Mouse (Mus musculus) forebrain, embryonic 10.5 days (tissue): ENCODE data around the gene Hamp. TPM values are rescaled to one million over a fixed set of nuclear protein-coding genes. Genes with fewer than 3 reads are reported as not detected.
A peak's percentile ranks its signal among the peaks of the same experiment; 100 is the strongest.

ENCODE experiments used
- DNase-seq: peaks from one replicate; pipeline ENCODE4 v3.0.0-alpha.2; 2017; ENCODE audit warnings: low spot score; ENCODE audit errors: extremely low spot score
- H3K27ac ChIP-seq: fragments of 300-500 bp; sonication (generic); 2 replicates; pipeline ENCODE4 v1.5.1; 2016; ENCODE audit warnings: mild to moderate bottlenecking
- H3K27me3 ChIP-seq: fragments of 300-500 bp; sonication (generic); 2 replicates; pipeline ENCODE4 v1.6.1; 2016; ENCODE audit warnings: mild to moderate bottlenecking; ENCODE audit not compliant: poor library complexity, severe bottlenecking
- H3K36me3 ChIP-seq: fragments of 300-500 bp; sonication (generic); replicated peaks from 2 replicates; pipeline ENCODE4 v1.6.1; 2016; ENCODE audit warnings: mild to moderate bottlenecking, moderate library complexity
- H3K4me1 ChIP-seq: fragments of 300-500 bp; sonication (generic); 2 replicates; pipeline ENCODE4 v1.6.1; 2016
- H3K4me3 ChIP-seq: fragments of 300-500 bp; sonication (generic); 2 replicates; pipeline ENCODE4 v1.5.1; 2016; ENCODE audit warnings: mild to moderate bottlenecking, moderate library complexity
- H3K9me3 ChIP-seq: fragments of 300-500 bp; sonication (generic); 2 replicates; pipeline ENCODE4 v1.6.1; 2016; ENCODE audit warnings: mild to moderate bottlenecking, moderate library complexity
- WGBS: fragments of 180-500 bp; shearing (Covaris S2); methylation state at CpG from one replicate; pipeline ENCODE4 v1.1.7; 2016; 5-methylcytosine and 5-hydroxymethylcytosine counted together
- polyA plus RNA-seq: library from polyadenylated mRNA; unstranded; fragments of >200 nt; fragmentation: Nextera tagmentation; extraction: Ambion mirVana; gene quantifications from 2 replicates; pipeline ENCODE4 v1.2.1, GENCODE M21; 2016

The Hamp gene
- polyA plus RNA-seq, 1 experiment from 2014 or later, result not detected

- 47% methylated on average over 4 of the region's 4 CpGs for WGBS
Observed at GRCm38 (mm10) chr7:30917219-30917618, 26.6 kb downstream of the Hamp start.

GRCm38 (mm10) chr7:30916713-30917112, 27.1 kb downstream of the Hamp start:
- no peak overlapping the region for H3K27ac ChIP-seq
- DNase-seq, result no peak
- H3K4me1 ChIP-seq, result peaks cover 14% of the 10 kb centered on the region
- 17% methylated on average over 6 of the region's 6 CpGs for WGBS
- H3K36me3 ChIP-seq, result no peaks in the 10 kb centered on the region
- H3K27me3 ChIP-seq, result no peaks in the 10 kb centered on the region
- H3K9me3 ChIP-seq, result no peaks in the 10 kb centered on the region
- H3K4me3 ChIP-seq, result no peak overlapping the region

More at GRCm38 (mm10) chr7:30917219-30917618, 26.6 kb downstream of the Hamp start:
- Histone ChIP-seq H3K36me3 (no peaks in the 10 kb centered on the region), H3K27ac (no peak overlapping the region), H3K4me3 (no peak overlapping the region), H3K4me1 (peaks cover 14% of the 10 kb centered on the region), H3K27me3 (no peaks in the 10 kb centered on the region), H3K9me3 (no peaks in the 10 kb centered on the region)
- DNase-seq, result no peak

- Histone ChIP-seq H3K4me1 (peaks cover 14% of the 10 kb centered on the region), H3K27me3 (no peaks in the 10 kb centered on the region), H3K4me3 (no peak within 1 kb of the TSS), H3K9me3 (no peaks in the 10 kb centered on the region), H3K36me3 (no peaks in the 10 kb centered on the region), H3K27ac (no peak within 1 kb of the TSS)
- no peak for DNase-seq
- 72% methylated on average over 8 of the region's 8 CpGs for WGBS
Observed at GRCm38 (mm10) chr7:30914732-30915131, 29.1 kb downstream of the Hamp start, which contains the start of gene Mag. TSS of gene Mag (minus strand) at chr7:30914873.

- DNase-seq, result no peak
- Histone ChIP-seq H3K4me3 (no peak overlapping the region), H3K36me3 (no peaks in the 10 kb centered on the region), H3K4me1 (peaks cover 14% of the 10 kb centered on the region), H3K9me3 (no peaks in the 10 kb centered on the region), H3K27me3 (peaks cover 18% of the 10 kb centered on the region; the same call in 1 of the 2 replicates), H3K27ac (no peak overlapping the region)
- 84% methylated on average over 6 of the region's 6 CpGs for WGBS
Observed at GRCm38 (mm10) chr7:30909773-30910172, 34.1 kb downstream of the Hamp start.

- Histone ChIP-seq H3K4me3 (peak overlapping the region; percentile 49), H3K27ac (no peak overlapping the region), H3K27me3 (peaks cover 18% of the 10 kb centered on the region; the same call in 1 of the 2 replicates), H3K36me3 (no peaks in the 10 kb centered on the region), H3K4me1 (peaks cover 13% of the 10 kb centered on the region), H3K9me3 (no peaks in the 10 kb centered on the region)
- DNase-seq, result no peak
- WGBS, result 25% methylated on average over 16 of the region's 17 CpGs
Observed at GRCm38 (mm10) chr7:30908992-30909431, 34.8 kb downstream of the Hamp start.

GRCm38 (mm10) chr7:30908277-30908991, 35.4 kb downstream of the Hamp start:
- Histone ChIP-seq H3K9me3 (no peaks in the 10 kb centered on the region), H3K4me3 (peak overlapping the region; percentile 49), H3K36me3 (no peaks in the 10 kb centered on the region), H3K4me1 (peaks cover 13% of the 10 kb centered on the region), H3K27ac (no peak overlapping the region), H3K27me3 (peaks cover 18% of the 10 kb centered on the region; the same call in 1 of the 2 replicates)
- WGBS, result under 1% methylated on average over 24 of the region's 26 CpGs
- DNase-seq, result peak; percentile 60

- Histone ChIP-seq H3K9me3 (no peaks in the 10 kb centered on the region), H3K27ac (no peak overlapping the region), H3K4me1 (peaks cover 17% of the 10 kb centered on the region), H3K4me3 (no peak overlapping the region), H3K36me3 (no peaks in the 10 kb centered on the region), H3K27me3 (peaks cover 14% of the 10 kb centered on the region; the same call in 1 of the 2 replicates)
- 57% methylated on average over 4 of the region's 4 CpGs for WGBS
- no peak for DNase-seq
Observed at GRCm38 (mm10) chr7:30904042-30904441, 39.8 kb downstream of the Hamp start.

- no peak overlapping the region for H3K27ac ChIP-seq
- no peaks in the 10 kb centered on the region for H3K36me3 ChIP-seq
- 92% methylated on average over 3 of the region's 3 CpGs for WGBS
- H3K9me3 ChIP-seq, result no peaks in the 10 kb centered on the region
- H3K4me3 ChIP-seq, result no peak overlapping the region
- no peaks in the 10 kb centered on the region for H3K27me3 ChIP-seq
- H3K4me1 ChIP-seq, result peaks cover 20% of the 10 kb centered on the region
- no peak for DNase-seq
Observed at GRCm38 (mm10) chr7:30895217-30895616, 48.6 kb downstream of the Hamp start.

- DNase-seq, result no peak
- no peaks in the 10 kb centered on the region for H3K27me3 ChIP-seq
- no peaks in the 10 kb centered on the region for H3K9me3 ChIP-seq
- H3K4me3 ChIP-seq, result no peak overlapping the region
- H3K4me1 ChIP-seq, result peaks cover 9% of the 10 kb centered on the region
- 72% methylated on average over 3 of the region's 3 CpGs for WGBS
- 0 out of 2 replicates have a peak overlapping the region, but pooled peaks have one; percentile 20 for H3K27ac ChIP-seq
- H3K36me3 ChIP-seq, result no peaks in the 10 kb centered on the region
Observed at GRCm38 (mm10) chr7:30892515-30892914, 51.3 kb downstream of the Hamp start.

Other genes with a start within 250 kb of the Hamp start
- gene 2200002J24Rik, start 245.1 kb downstream of the Hamp start, polyA plus RNA-seq, result not detected in 2 replicates
- gene Atp4a, start 231.8 kb downstream of the Hamp start, polyA plus RNA-seq, result 1.1 and 1.4 TPM in 2 replicates
- gene Tmem147, start 214.5 kb downstream of the Hamp start, polyA plus RNA-seq, result 154 and 158 TPM in 2 replicates
- gene Gapdhs, start 200.4 kb downstream of the Hamp start, polyA plus RNA-seq, result 0.16 and 0.48 TPM in 2 replicates
- 0.73 and 1.0 TPM in 2 replicates for gene Sbsn, start 192.6 kb downstream of the Hamp start, polyA plus RNA-seq
- gene Dmkn, start 180.3 kb downstream of the Hamp start, polyA plus RNA-seq, result not detected in 2 replicates
- not detected in 2 replicates for gene Krtdap, start 156.1 kb downstream of the Hamp start, polyA plus RNA-seq
- not detected in 2 replicates for gene Ffar2, start 120.3 kb downstream of the Hamp start, polyA plus RNA-seq
- gene Ffar3, start 87.9 kb downstream of the Hamp start, polyA plus RNA-seq, result not detected in 2 replicates
- not detected in 2 replicates for gene Ffar1, start 82.5 kb downstream of the Hamp start, polyA plus RNA-seq
- not detected in 2 replicates for gene Cd22, start 63.7 kb downstream of the Hamp start, polyA plus RNA-seq
- gene Mag, start 29.2 kb downstream of the Hamp start, polyA plus RNA-seq, result 0.35 and 0.38 TPM in 2 replicates
- not detected in 2 replicates for gene Hamp2, start 19.4 kb downstream of the Hamp start, polyA plus RNA-seq
- 24.1 and 25.6 TPM in 2 replicates for gene Usf2, start 12.8 kb upstream of the Hamp start, polyA plus RNA-seq
- 41.9 and 45.9 TPM in 2 replicates for gene Lsr, start 29.4 kb upstream of the Hamp start, polyA plus RNA-seq
- gene Fam187b, start 29.8 kb upstream of the Hamp start, polyA plus RNA-seq, result 2.1 and 2.3 TPM in 2 replicates
- 10.2 and 10.4 TPM in 2 replicates for gene Fxyd5, start 98.4 kb upstream of the Hamp start, polyA plus RNA-seq
- 0.36 and 1.1 TPM in 2 replicates for gene Fxyd7, start 107.4 kb upstream of the Hamp start, polyA plus RNA-seq
- 2.2 and 2.5 TPM in 2 replicates for gene Fxyd1, start 113.2 kb upstream of the Hamp start, polyA plus RNA-seq
- gene Lgi4, start 115.3 kb upstream of the Hamp start, polyA plus RNA-seq, result 0.58 and 0.68 TPM in 2 replicates
- 1.9 and 2.8 TPM in 2 replicates for gene Fxyd3, start 132.7 kb upstream of the Hamp start, polyA plus RNA-seq
- gene Hpn, start 171.3 kb upstream of the Hamp start, polyA plus RNA-seq, result 1.4 and 1.9 TPM in 2 replicates
- 0.25 and 0.55 TPM in 2 replicates for gene Scn1b, start 183.0 kb upstream of the Hamp start, polyA plus RNA-seq
- 74.5 and 79.7 TPM in 2 replicates for gene Gramd1a, start 211.9 kb upstream of the Hamp start, polyA plus RNA-seq